ENCODE assay signal across 8 mouse cellular contexts in genomic region chr19:28011396-28011717, GRCm38 (mm10). TPM values are rescaled to one million over a fixed set of nuclear protein-coding genes. Genes with fewer than 3 reads are reported as not detected.
A peak's percentile ranks its signal among the peaks of the same experiment; 100 is the strongest.
DNase-seq lines count a peak whose midpoint lies in the region; ATAC-seq lines count a peak whose summit lies in the region.

No protein-coding gene starts in this region.

- peak overlapping the region; percentile 96 for H3K4me3 ChIP-seq in intestine, embryonic 15.5 days (replicated peaks)

- no peaks in the 10 kb centered on the region for H3K27me3 ChIP-seq in intestine, embryonic 15.5 days (replicated peaks)

- no peaks in the 10 kb centered on the region for H3K4me1 ChIP-seq in intestine, embryonic 15.5 days (replicated peaks)

- H3K9ac ChIP-seq in intestine, embryonic 15.5 days = peak overlapping the region; percentile 92

- peak overlapping the region; percentile 100 for H3K27ac ChIP-seq in intestine, embryonic 15.5 days

- peak overlapping the region; percentile 84 for H3K4me2 ChIP-seq in intestine, embryonic 15.5 days (replicated peaks)

- 0% methylated on average over 30 of the region's 30 CpGs for WGBS in intestine, embryonic 15.5 days

- peak; percentile 89 for DNase-seq in adrenal gland, adult 8-10 months
- peak; percentile 93 for DNase-seq in embryo, embryonic 11.5 days (ENCODE audit: low read depth, low spot score)
- peak; percentile 88 to 90 for DNase-seq in gastrocnemius, postnatal 36 days
- peak; percentile 97 to 98 for DNase-seq in left cerebral cortex, postnatal 14 days (ENCODE audit: low spot score in 2 of 2)
- peak; percentile 95 for DNase-seq in right cerebral cortex, postnatal 36 days (ENCODE audit: low spot score in 2 of 2)
- peak; percentile 88 to 95 for DNase-seq in urinary bladder, postnatal 4 days (ENCODE audit: low spot score in 2 of 2)

- no peaks in the 10 kb centered on the region for H3K36me3 ChIP-seq in intestine, embryonic 15.5 days

- no peaks in the 10 kb centered on the region for H3K9me3 ChIP-seq in intestine, embryonic 15.5 days

- peak; percentile 99 for ATAC-seq in intestine, embryonic 15.5 days
- ATAC-seq in megakaryocyte-erythroid progenitor cell, adult 5-6 weeks (replicated peaks; ENCODE audit: low FRiP score, low TSS enrichment, poor library complexity, severe bottlenecking) = peak; percentile 95

- intact Hi-C loops in gastrocnemius, postnatal 36 days (cut with DNase I) = no loop called here
- intact Hi-C loops in left cerebral cortex, postnatal 14 days (cut with DNase I) = loop anchor here (5.0 kb wide), 3 partner anchors 76 to 559 kb away; no protein-coding TSS in a partner anchor

RNA-seq across cellular contexts. Expression of gene Rfx3, which starts 0.4 kb away (rescaled TPM):
- 1 to 10 TPM; 7.3 to 9.5 (median 8.2) TPM for total RNA-seq in adrenal gland, adult 8-10 months (2022)
- 1 to 10 TPM; 3.2 to 5.1 TPM for total RNA-seq in gastrocnemius, postnatal 36 days (2021)
- polyA plus RNA-seq in intestine, embryonic 15.5 days (2015; fragmentation: Nextera tagmentation; extraction: Ambion mirVana) = 7.2 and 7.7 TPM in 2 replicates
- total RNA-seq in left cerebral cortex, postnatal 14 days (2021) = 10 to 100 TPM; 92.9 to 93.6 TPM
- total RNA-seq in megakaryocyte-erythroid progenitor cell, adult 5-6 weeks (2014; fragmentation: Nextera tagmentation) = 5.1 and 13.6 TPM in 2 replicates
- 3.4 and 4.0 TPM in 2 replicates for total RNA-seq in megakaryocyte-erythroid progenitor cell, adult 5-6 weeks (2017)

Comparison
In these comparisons a context has a peak if more than half of its experiments do, and no peak if none do; other contexts are left out.
1. Peak in every context shown above with its lines: DNase-seq, ATAC-seq, H3K4me3 ChIP-seq and H3K27ac ChIP-seq.
2. RNA of gene Rfx3, which starts 0.4 kb away (total RNA-seq): 92.9 to 93.6 TPM in left cerebral cortex, postnatal 14 days; 7.3 to 9.5 TPM in adrenal gland, adult 8-10 months, 3.4 to 13.6 TPM in megakaryocyte-erythroid progenitor cell, adult 5-6 weeks and 3.2 to 5.1 TPM in gastrocnemius, postnatal 36 days; every median in the first group is over 4 times any median in the second.